Mouse (Mus musculus): ENCODE data around the gene Tagap. TPM values are rescaled to one million over a fixed set of nuclear protein-coding genes. Genes with fewer than 3 reads are reported as not detected.
"Not testable (repeated sequence)": the region's sequence is repeated elsewhere in the genome, so short reads cannot be mapped to it uniquely, and the experiment has no call there.

Tagap gene
- polyA plus RNA-seq, 1 experiment, result not detected

- H3K4me1 ChIP-seq (ENCODE audit: control insufficient read depth); H3K36me3 ChIP-seq (ENCODE audit: control insufficient read depth); H3K27me3 ChIP-seq (ENCODE audit: control insufficient read depth); H3K9me3 ChIP-seq (ENCODE audit: control insufficient read depth, low read length); H3K4me3 ChIP-seq (replicated peaks): not testable (repeated sequence)
Observed at GRCm38 (mm10) chr17:7968490-7968889, 42.7 kb downstream of the Tagap start.

- not testable (repeated sequence) for H3K27me3 ChIP-seq (ENCODE audit: control insufficient read depth); H3K4me3 ChIP-seq (replicated peaks); H3K4me1 ChIP-seq (ENCODE audit: control insufficient read depth); H3K36me3 ChIP-seq (ENCODE audit: control insufficient read depth); H3K9me3 ChIP-seq (ENCODE audit: control insufficient read depth, low read length)
Observed at GRCm38 (mm10) chr17:7969782-7970181, 44.0 kb downstream of the Tagap start.

GRCm38 (mm10) chr17:7983484-7983883 is 57.7 kb downstream of the Tagap start:
- not testable (repeated sequence) for H3K4me3 ChIP-seq (replicated peaks); H3K27me3 ChIP-seq (ENCODE audit: control insufficient read depth); H3K9me3 ChIP-seq (ENCODE audit: control insufficient read depth, low read length); H3K36me3 ChIP-seq (ENCODE audit: control insufficient read depth); H3K4me1 ChIP-seq (ENCODE audit: control insufficient read depth)

Other genes starting within 250 kb of the Tagap start
- gene Fndc1, start 98.7 kb upstream of the Tagap start, polyA plus RNA-seq (2012), result not detected in 2 replicates
- gene Rsph3a, start 19.6 kb downstream of the Tagap start, polyA plus RNA-seq (2012), result 2.4 and 3.8 TPM in 2 replicates
- gene Gm49673, start 221.8 kb downstream of the Tagap start, polyA plus RNA-seq (2012), result not detected in 2 replicates
- gene Rnaset2a, start 222.1 kb downstream of the Tagap start, polyA plus RNA-seq (2012), result 1.3 and 1.5 TPM in 2 replicates
- gene Fgfr1op, start 239.5 kb downstream of the Tagap start, polyA plus RNA-seq (2012), result 0.11 and 0.26 TPM in 2 replicates